Mouse (Mus musculus) ZHBTc4 (cell line): ENCODE measurements around the gene Slc23a4.

Experiments
- DNase-seq: peaks from one replicate; pipeline ENCODE4 v3.0.0-alpha.2; 2011; ENCODE audit warnings: low read depth, low spot score

Slc23a4 gene

GRCm38 (mm10) chr6:34955862-34956241, 32.4 kb downstream of the Slc23a4 start:
- DNase-seq: peak; percentile 29

GRCm38 (mm10) chr6:34954926-34955861, 33.0 kb downstream of the Slc23a4 start:
- peak; percentile 82 for DNase-seq

DNA sequence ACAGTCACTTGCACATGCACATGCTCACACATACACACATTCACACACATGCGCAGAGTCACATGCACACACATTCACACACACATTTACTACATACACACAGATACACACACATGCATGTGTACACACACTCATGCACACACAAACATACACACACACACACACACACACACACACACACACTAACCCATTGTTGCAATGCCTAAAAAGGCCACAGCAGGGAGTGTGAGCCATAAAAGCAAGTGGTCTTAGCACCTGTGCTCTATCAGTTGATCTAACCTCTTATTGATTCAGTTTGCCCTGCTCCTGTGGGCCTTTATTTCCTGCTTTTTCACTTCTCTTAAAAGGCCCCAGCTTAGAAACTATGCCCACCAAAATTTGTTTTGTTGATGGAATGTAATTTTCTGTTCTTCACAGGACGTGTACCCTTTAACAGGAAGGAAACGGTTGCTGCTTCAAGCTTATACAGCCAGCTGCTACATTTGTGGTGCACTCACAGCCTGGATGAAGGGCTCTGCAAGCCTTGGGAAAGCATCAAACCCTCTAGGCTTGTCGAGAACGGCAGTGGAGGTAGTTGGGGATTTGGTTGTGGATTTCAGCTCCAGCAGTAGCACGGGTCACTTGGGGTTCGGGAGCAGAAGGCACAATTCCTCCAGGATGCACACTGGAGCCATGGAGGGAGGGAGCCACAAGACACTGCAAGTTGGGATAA, 36.1 kb downstream of the Slc23a4 start:
- no peak for DNase-seq

DNA sequence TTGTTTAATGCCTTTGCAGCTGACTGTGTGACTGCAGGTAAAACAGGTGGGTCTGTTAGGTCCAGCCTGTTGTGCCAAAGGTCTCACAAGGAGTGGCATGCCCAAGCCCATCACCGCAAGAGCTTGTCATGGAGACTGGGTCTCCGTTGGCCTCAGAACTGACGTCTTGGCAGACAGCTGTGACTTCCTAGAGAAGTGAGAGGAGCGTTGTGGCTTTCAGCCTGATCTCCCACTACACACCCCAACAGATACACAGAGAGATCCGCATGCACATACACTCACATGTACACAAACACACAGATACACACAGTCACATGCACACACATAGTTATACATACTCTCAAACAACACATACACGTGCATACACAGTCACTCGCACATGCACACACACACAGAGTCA, 36.7 kb downstream of the Slc23a4 start:
- DNase-seq: no peak

DNA sequence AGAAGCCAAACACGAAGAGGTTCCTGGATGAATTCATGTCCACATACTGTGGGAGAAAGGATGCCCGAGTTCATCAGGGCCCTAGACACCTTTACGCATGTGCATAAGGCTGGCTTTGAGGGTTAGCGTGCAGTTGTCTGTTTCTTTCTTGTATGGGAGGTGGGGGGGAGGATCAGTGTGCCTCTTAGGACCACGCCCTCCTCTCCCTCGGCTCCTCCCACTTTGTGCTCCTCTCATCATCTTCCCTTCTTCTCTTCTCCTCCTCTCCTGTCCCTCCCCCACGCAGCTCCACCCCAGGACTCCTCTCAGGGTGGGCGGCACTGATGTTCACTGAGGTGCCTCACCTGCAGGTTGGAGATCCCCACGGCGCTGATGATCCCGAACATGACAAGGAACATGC, 39.7 kb downstream of the Slc23a4 start:
- peak; percentile 59 for DNase-seq

- no peak for DNase-seq
Observed at GRCm38 (mm10) chr6:34946486-34947079, 41.6 kb downstream of the Slc23a4 start.

- no peak for DNase-seq
Observed at GRCm38 (mm10) chr6:34943499-34943898, 44.7 kb downstream of the Slc23a4 start.

DNA sequence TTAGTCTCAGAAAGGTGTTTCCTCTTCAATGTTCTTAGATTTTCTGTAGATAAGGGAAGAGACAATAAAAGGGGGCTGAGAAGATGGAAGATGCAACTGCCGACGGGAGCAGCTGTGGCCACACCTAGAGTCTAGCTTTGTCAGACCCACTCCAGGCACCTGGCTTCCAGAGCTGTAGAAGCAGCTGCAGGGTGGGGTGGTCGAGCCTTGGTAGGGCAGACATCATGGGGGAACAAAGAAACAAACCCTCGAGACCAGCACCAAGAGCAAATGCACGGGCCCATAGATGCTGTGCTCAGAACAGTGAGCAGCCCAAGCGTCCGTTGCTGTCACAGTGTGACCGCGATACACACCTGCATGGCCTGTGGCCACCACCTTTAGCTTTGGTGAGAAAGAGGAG, 45.8 kb downstream of the Slc23a4 start:
- peak; percentile 26 for DNase-seq

- peak; percentile 51 for DNase-seq
Observed at GRCm38 (mm10) chr6:34941496-34941895, 46.7 kb downstream of the Slc23a4 start.

- no peak for DNase-seq
Observed at GRCm38 (mm10) chr6:34939451-34939850, 48.8 kb downstream of the Slc23a4 start.

GRCm38 (mm10) chr6:34938929-34939325, 49.3 kb downstream of the Slc23a4 start:
- no peak for DNase-seq

- no peak for DNase-seq
Observed at GRCm38 (mm10) chr6:34938280-34938928, 49.8 kb downstream of the Slc23a4 start.

DNA sequence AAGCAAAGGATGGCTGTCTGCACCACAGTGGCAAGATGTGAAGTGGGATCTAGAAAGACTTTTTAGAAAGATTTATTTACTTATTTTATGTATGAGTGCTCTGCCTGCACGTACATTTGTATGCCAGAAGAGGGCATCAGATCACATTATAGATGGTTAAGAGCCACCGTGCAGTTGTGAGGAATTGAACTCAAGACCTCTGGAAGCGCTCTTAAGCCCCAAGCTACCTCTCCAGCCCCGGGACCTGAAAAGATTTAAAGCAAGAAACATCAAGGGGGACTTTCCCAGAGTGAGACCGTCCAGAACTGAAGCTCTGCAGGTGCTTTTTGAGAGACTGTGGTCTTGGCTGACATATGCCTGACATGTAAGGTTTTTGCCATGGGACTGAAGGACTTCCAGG, 51.5 kb downstream of the Slc23a4 start:
- no peak for DNase-seq

DNA sequence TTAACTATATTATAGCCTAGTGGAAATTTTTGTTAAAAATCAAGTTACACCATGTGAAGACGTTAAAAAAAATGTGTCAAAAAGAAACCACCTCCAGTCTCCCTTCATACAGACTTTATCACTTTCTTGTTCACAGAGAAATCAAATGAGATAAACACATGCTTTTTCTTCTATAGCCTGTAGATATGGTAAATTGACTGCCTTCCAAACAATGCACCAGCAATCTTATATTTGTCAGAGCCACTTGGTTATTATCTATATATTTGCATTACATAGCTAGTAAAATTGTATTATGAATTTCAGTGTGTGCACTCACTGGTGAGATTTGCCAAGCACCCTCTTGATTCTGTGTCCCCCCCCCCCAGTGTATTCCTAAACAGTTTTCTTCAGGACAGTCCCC, 55.6 kb downstream of the Slc23a4 start:
- no peak for DNase-seq

- DNase-seq: no peak
Observed at GRCm38 (mm10) chr6:34927594-34927993, 60.6 kb downstream of the Slc23a4 start.

- DNase-seq: peak; percentile 81
Observed at GRCm38 (mm10) chr6:34927156-34927555, 61.0 kb downstream of the Slc23a4 start.

DNA sequence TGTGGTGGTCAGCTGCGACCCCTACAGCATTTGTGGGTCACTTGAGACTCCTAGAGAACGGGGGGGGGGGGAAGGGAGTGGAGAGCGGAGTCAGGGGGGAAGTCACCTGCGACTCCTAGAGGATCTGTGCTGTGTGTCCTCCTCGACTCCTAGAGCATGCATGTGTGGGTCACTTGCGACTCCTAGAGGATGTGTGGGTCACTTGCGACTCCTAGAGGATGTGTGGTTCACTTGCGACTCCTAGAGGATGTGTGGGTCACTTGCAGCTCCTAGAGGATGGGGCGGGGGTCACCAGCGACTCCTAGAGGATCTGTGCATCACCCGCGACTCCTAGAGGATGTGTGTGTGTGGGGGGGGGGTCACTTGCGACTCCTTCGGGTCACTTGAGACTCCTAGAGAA, 66.3 kb downstream of the Slc23a4 start:
- DNase-seq: peak; percentile 92

DNA sequence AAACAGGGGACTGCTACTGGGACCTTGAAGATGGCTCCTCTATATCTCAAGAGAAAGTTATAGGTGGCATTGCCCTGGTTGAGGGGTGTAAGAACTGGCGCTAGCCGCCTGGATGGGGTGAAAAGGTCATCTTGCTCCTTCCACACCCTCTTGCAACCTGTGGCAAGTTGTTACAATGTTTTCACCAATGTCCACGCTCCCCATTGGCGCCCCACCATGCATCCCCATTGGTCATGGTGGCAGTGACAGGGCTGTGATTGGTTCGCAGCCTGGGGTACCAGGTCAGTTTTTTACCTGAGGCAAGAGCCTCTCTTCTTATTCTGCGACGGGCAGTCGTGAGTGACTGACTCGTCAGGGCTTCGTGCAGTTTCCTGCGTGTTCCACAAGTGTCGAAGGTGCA, 67.6 kb downstream of the Slc23a4 start:
- no peak for DNase-seq

- DNase-seq: peak; percentile 68
Observed at GRCm38 (mm10) chr6:34919956-34920355, 68.2 kb downstream of the Slc23a4 start, which contains the start of gene Stra8. Gene Stra8 (plus strand): TSS chr6:34920163.

DNA sequence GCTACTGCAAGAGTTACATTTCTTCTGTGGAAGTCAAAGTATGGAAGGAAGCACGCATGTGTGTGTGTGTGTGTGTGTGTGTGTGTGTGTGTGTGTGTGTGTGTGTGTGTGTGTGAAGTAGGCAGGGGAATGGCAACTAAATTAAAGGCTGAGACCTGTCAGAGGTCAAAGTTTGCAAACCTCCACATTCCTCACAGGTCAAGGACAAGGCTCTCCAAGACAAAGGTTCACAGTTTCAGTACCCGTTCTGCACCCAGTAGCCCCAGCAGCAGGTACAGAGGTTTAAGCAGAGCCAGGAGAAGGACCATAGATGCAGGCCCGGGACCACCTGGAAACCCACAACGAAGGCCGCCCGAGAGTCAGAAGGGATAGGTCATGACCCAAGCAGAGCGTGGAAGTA, 69.1 kb downstream of the Slc23a4 start:
- DNase-seq: peak; percentile 32

DNA sequence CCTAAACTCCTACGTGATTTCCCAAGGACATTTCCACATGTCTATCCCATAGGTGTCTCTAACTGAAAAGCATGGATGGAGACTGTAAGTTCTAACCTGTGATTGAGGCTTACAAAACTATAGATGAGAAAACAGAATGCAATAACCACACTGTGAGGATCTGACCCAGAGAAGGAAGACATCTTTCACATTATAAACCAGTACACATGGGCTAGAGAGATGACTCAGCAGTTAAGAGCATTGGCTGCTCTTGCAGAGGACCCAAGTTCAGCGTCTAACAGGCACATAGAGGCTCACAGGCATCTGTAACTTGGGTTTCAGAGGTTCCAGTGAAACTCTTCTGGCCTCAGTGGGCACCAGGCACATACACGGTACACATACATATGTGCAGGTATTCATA, 73.7 kb downstream of the Slc23a4 start:
- no peak for DNase-seq
